Mouse (Mus musculus) cerebellum, postnatal 14 days (tissue): ENCODE measurements around the gene Mast3.

Source experiments
- DNase-seq, 2 experiments: peaks; one replicate each; pipeline ENCODE4 v3.0.0; 2021; ENCODE audit warnings: mixed read lengths in 2 of 2

The Mast3 gene

GRCm38 (mm10) chr8:70758308-70758615 lies 46.6 kb downstream of the Mast3 start:
- peak; percentile 73 to 75 for DNase-seq

GRCm38 (mm10) chr8:70757523-70758307 lies 47.1 kb downstream of the Mast3 start:
- peak; percentile 56 to 65 for DNase-seq

GRCm38 (mm10) chr8:70756476-70757040 lies 48.3 kb downstream of the Mast3 start:
- no peak for DNase-seq

GRCm38 (mm10) chr8:70755661-70756475 lies 49.0 kb downstream of the Mast3 start:
- peak; percentile 28 to 31 for DNase-seq

- DNase-seq: peak; percentile 89 to 92
Observed at GRCm38 (mm10) chr8:70754871-70755660, 49.8 kb downstream of the Mast3 start.

- DNase-seq: peak; percentile 96 to 97
Observed at GRCm38 (mm10) chr8:70754043-70754870, 50.6 kb downstream of the Mast3 start, which contains the start of gene Rab3a. TSS of gene Rab3a (plus strand) at chr8:70754679.

GRCm38 (mm10) chr8:70753151-70753550 lies 51.7 kb downstream of the Mast3 start:
- DNase-seq: peak; percentile 62 to 71

GRCm38 (mm10) chr8:70752000-70752764 lies 52.7 kb downstream of the Mast3 start:
- peak; percentile 86 to 92 for DNase-seq

- peak in 1 of 2 experiments; percentile 2 for DNase-seq
Observed at GRCm38 (mm10) chr8:70750128-70750680, 54.6 kb downstream of the Mast3 start.

- peak in 1 of 2 experiments; percentile 2 for DNase-seq
Observed at GRCm38 (mm10) chr8:70749097-70749674, 55.7 kb downstream of the Mast3 start.

- no peak for DNase-seq
Observed at GRCm38 (mm10) chr8:70748246-70749096, 56.4 kb downstream of the Mast3 start.

- no peak for DNase-seq
Observed at GRCm38 (mm10) chr8:70747211-70747890, 57.5 kb downstream of the Mast3 start.

- DNase-seq: no peak
Observed at GRCm38 (mm10) chr8:70746676-70747075, 58.2 kb downstream of the Mast3 start.

GRCm38 (mm10) chr8:70745691-70746220 lies 59.1 kb downstream of the Mast3 start:
- no peak for DNase-seq

GRCm38 (mm10) chr8:70744806-70745205 lies 60.0 kb downstream of the Mast3 start:
- DNase-seq: no peak

- peak; percentile 51 to 64 for DNase-seq
Observed at GRCm38 (mm10) chr8:70743656-70744590, 60.9 kb downstream of the Mast3 start.

- no peak for DNase-seq
Observed at GRCm38 (mm10) chr8:70742981-70743655, 61.7 kb downstream of the Mast3 start.
